Mouse (Mus musculus) adrenal gland, postnatal 25 days (tissue): ENCODE measurements around the gene Tbc1d25. TPM values are rescaled to one million over a fixed set of nuclear protein-coding genes. Genes with fewer than 3 reads are reported as not detected.
A peak's percentile ranks its signal among the peaks of the same experiment; 100 is the strongest.

ENCODE experiments used
- DNase-seq: peaks from one replicate; pipeline ENCODE4 v3.0.0; 2021; ENCODE audit warnings: mixed read lengths
- long read RNA-seq: library from polyadenylated mRNA; stranded (forward); transcript quantifications from one replicate; pipeline ENCODE4 v2.0.0, GENCODE M21; 2021
- total RNA-seq: library from RNA; stranded (reverse); gene quantifications from 2 replicates; pipeline ENCODE4 v1.2.3, GENCODE M21; 2021

Gene Tbc1d25
- total RNA-seq = 9.3 and 9.4 TPM in 2 replicates
- long read RNA-seq, partial matches to known transcripts = 0 of 4 reads
- long read RNA-seq, other reads (novel, unspliced or antisense) = 1 of 4 reads

GRCm38 (mm10) chrX:8175504-8176385 is at the start of gene Tbc1d25:
TSS of gene Tbc1d25 (minus strand) at chrX:8176181.
- DNase-seq = peak; percentile 81

GRCm38 (mm10) chrX:8223473-8223872 is 47.5 kb upstream of the Tbc1d25 start:
- no peak for DNase-seq

- no peak for DNase-seq
These were observed 46.9 kb upstream of the Tbc1d25 start for GRCm38 (mm10) chrX:8222678-8223421.

- no peak for DNase-seq
These were observed 46.3 kb upstream of the Tbc1d25 start for GRCm38 (mm10) chrX:8222296-8222677.

- DNase-seq = no peak
These were observed 43.7 kb upstream of the Tbc1d25 start for GRCm38 (mm10) chrX:8219651-8220050.

GRCm38 (mm10) chrX:8218114-8218513 is 42.1 kb upstream of the Tbc1d25 start:
- no peak for DNase-seq

- DNase-seq = no peak
These were observed 41.4 kb upstream of the Tbc1d25 start for GRCm38 (mm10) chrX:8217383-8217782.

- no peak for DNase-seq
These were observed 35.7 kb upstream of the Tbc1d25 start for GRCm38 (mm10) chrX:8211490-8212207.

- DNase-seq = no peak
These were observed 33.7 kb upstream of the Tbc1d25 start for GRCm38 (mm10) chrX:8209720-8210119.

- no peak for DNase-seq
These were observed 31.2 kb upstream of the Tbc1d25 start for GRCm38 (mm10) chrX:8207224-8207623.

GRCm38 (mm10) chrX:8206694-8207197 is 30.8 kb upstream of the Tbc1d25 start:
- DNase-seq = no peak

- peak; percentile 89 for DNase-seq
These were observed 30.2 kb upstream of the Tbc1d25 start, which contains the start of gene Porcn for GRCm38 (mm10) chrX:8206015-8206693. TSS of gene Porcn (minus strand) at chrX:8206525.

- DNase-seq = no peak
These were observed 29.6 kb upstream of the Tbc1d25 start for GRCm38 (mm10) chrX:8205551-8205950.

GRCm38 (mm10) chrX:8205088-8205487 is 29.1 kb upstream of the Tbc1d25 start:
- no peak for DNase-seq

- no peak for DNase-seq
These were observed 28.1 kb upstream of the Tbc1d25 start for GRCm38 (mm10) chrX:8204076-8204475.

GRCm38 (mm10) chrX:8203105-8203504 is 27.1 kb upstream of the Tbc1d25 start:
- no peak for DNase-seq

- DNase-seq = no peak
These were observed 17.4 kb upstream of the Tbc1d25 start, which contains the start of gene Ebp for GRCm38 (mm10) chrX:8193419-8193723. TSS of gene Ebp (minus strand) at chrX:8193512.

GRCm38 (mm10) chrX:8192640-8193418 is 16.8 kb upstream of the Tbc1d25 start:
- peak; percentile 78 for DNase-seq

- no peak for DNase-seq
These were observed 16.2 kb upstream of the Tbc1d25 start for GRCm38 (mm10) chrX:8192126-8192639.

GRCm38 (mm10) chrX:8182871-8183540 is 7.0 kb upstream of the Tbc1d25 start:
- no peak for DNase-seq
